Mouse (Mus musculus) cortical plate, adult 2 months (tissue): ENCODE results near the gene Capn5.

Experiments used
- CTCF ChIP-seq: fragments of 200-500 bp; IDR thresholded peaks from 2 replicates; pipeline ENCODE4 v1.5.1; 2011; ENCODE audit warnings: mild to moderate bottlenecking, control low read depth, low read length; ENCODE audit not compliant: insufficient read depth; ENCODE audit errors: extremely low read depth
- POLR2A ChIP-seq: fragments of 200-500 bp; IDR thresholded peaks from 2 replicates; pipeline ENCODE4 v1.6.1; 2011; ENCODE audit warnings: mild to moderate bottlenecking, low read length, control low read depth; ENCODE audit not compliant: insufficient read depth; ENCODE audit errors: extremely low read depth

DNA sequence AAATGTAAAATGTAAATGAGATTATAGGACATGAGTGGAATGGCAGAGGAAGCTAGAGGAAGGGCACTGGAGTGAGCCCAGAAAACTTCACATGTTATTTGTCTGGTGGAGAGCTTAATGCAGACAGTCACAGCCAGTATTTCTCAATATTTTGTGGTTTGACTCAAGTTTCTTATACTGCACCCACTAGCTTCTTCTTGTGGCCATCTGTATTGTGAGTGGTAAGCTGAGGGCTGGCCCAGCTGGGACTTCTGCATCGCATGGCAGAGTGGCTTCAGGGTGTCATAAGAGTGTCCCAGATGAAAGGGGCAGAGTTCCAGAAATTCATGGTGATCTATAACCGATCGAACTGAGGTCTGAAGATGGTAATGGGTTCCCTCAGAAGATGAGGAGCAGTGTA is 22.3 kb upstream of the Capn5 start:
- TF ChIP-seq POLR2A (no peak), CTCF (no peak)
